Mouse (Mus musculus) bone marrow, adult 2 months (tissue): ENCODE measurements around the gene Rbm4b.

Experiments used
- CTCF ChIP-seq: fragments of 200-500 bp; IDR thresholded peaks from 2 replicates; pipeline ENCODE4 v1.5.1; 2011; ENCODE audit warnings: low read length, control low read depth; ENCODE audit not compliant: control insufficient read depth, insufficient read depth
- POLR2A ChIP-seq: fragments of 200-500 bp; IDR thresholded peaks from 2 replicates; pipeline ENCODE4 v1.6.1; 2011; ENCODE audit warnings: low read depth, mild to moderate bottlenecking, control low read depth, low read length, borderline replicate concordance; ENCODE audit not compliant: control insufficient read depth

- TF ChIP-seq CTCF = no peak
- no peak for TF ChIP-seq POLR2A
Observed at GRCm38 (mm10) chr19:4749975-4750374, 6.3 kb upstream of the Rbm4b start.
